Mouse (Mus musculus) activated CD4-positive, CD25-positive, alpha-beta regulatory T cell, adult 4 months (primary cell): ENCODE data around the gene Flrt3. TPM values are rescaled to one million over a fixed set of nuclear protein-coding genes. Genes with fewer than 3 reads are reported as not detected.

Source experiments
- ATAC-seq: one replicate; pipeline ENCODE4 v1.8.0; 2017
- polyA plus RNA-seq, 2 experiments: library from polyadenylated mRNA; unstranded; fragments of 100-300 nt; shearing (Covaris generic); gene quantifications; one replicate each; pipeline ENCODE4 v1.2.1; 2017

Gene Flrt3
- polyA plus RNA-seq, 2 experiments from 2014 or later: 0.22 TPM; not detected in 1

DNA sequence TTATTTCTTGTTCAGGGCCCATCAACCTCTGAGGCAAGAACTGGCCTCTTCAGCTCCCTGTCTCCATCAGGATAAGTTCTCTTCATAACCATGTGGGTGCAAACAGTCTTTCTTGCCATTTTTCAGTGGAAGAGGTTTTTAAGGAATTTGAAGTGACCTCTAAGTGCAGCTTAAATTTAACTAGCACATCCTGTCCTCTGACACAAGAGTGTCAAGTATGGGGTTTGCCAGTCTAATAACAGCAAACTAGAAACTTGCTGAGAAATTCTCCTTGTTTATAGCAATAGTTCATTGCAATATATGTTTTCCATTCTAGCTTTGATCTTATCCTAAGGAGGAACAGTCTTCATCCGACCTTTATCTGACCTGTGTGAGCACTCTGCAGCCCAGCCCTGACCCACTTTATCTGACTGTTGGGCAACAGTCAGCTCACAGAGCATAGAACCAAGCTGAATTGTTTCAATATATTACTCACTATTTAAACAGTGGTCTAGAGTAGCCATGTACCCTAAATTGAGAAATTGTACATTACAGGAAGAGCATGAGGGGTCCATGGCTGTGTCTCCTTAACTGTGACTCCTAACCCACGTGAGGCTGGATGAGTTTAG, 49.4 kb downstream of the Flrt3 start:
- no peak for ATAC-seq

DNA sequence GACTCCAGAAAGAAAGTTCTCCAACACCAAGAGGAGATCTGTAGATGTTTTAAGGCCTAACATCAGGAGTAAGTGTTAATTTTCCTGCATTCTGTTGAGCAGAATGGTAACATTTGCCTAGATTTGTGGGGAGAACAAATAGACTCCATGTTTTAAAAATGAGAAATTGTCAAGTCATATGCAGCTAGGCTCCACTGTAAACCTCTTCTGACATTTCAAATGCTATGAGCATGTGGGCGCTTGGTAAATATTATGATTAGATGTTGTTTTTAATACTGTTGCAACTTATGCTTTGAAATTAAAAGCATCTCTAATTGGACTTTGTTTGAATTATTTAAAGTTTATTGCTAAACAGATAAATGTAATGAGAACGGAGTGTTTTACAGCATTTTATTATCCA, 55.8 kb downstream of the Flrt3 start:
- ATAC-seq: no peak
